Mouse (Mus musculus) cerebellum, adult 2 months (tissue): ENCODE data around the gene Lin7a. TPM values are rescaled to one million over a fixed set of nuclear protein-coding genes. Genes with fewer than 3 reads are reported as not detected.

Source experiments
- DNase-seq, 2 experiments: peaks; one replicate each; pipeline ENCODE4 v3.0.0; 2021
- H3K27ac ChIP-seq: fragments of 200-500 bp; 2 replicates; pipeline ENCODE4 v1.5.1; 2012; ENCODE audit warnings: low read length, control low read depth, inconsistent platforms; ENCODE audit not compliant: insufficient read depth
- H3K27me3 ChIP-seq: fragments of 200-500 bp; 2 replicates; pipeline ENCODE4 v1.6.1; 2012; ENCODE audit warnings: inconsistent platforms, mild to moderate bottlenecking, low read length, moderate library complexity; ENCODE audit not compliant: control insufficient read depth, insufficient read depth
- H3K4me1 ChIP-seq: fragments of 200-500 bp; 2 replicates; pipeline ENCODE4 v1.6.1; 2011; ENCODE audit warnings: low read length; ENCODE audit not compliant: control insufficient read depth, insufficient read depth
- H3K4me3 ChIP-seq: fragments of 200-500 bp; replicated peaks from 2 replicates; pipeline ENCODE3; 2011; ENCODE audit warnings: mild to moderate bottlenecking, low read depth, low read length, control low read depth; ENCODE audit not compliant: insufficient read depth
- CTCF ChIP-seq: fragments of 200-500 bp; IDR thresholded peaks from 2 replicates; pipeline ENCODE4 v1.5.1; 2011; ENCODE audit warnings: low read depth, mild to moderate bottlenecking, control low read depth, low read length, moderate library complexity, borderline replicate concordance; ENCODE audit not compliant: insufficient read depth
- POLR2A ChIP-seq: fragments of 200-500 bp; IDR thresholded peaks from 2 replicates; pipeline ENCODE4 v1.6.1; 2011; ENCODE audit warnings: low read length, control low read depth, borderline replicate concordance; ENCODE audit not compliant: insufficient read depth
- WGBS: fragments of 180-500 bp; shearing (Covaris S2); methylation state at CpG from one replicate; pipeline ENCODE4 v1.1.7; 2018; 5-methylcytosine and 5-hydroxymethylcytosine counted together
- polyA plus RNA-seq: library from polyadenylated mRNA; depleted of rRNA; stranded (reverse); fragments of >200 nt; gene quantifications from 2 replicates; pipeline ENCODE4 v1.2.3, GENCODE M21; 2012

Gene Lin7a
- polyA plus RNA-seq, 1 experiment = 49.4 TPM

- no peak for TF ChIP-seq CTCF
- no peak for TF ChIP-seq POLR2A
- DNase-seq = no peak
- Histone ChIP-seq H3K27ac (no peak overlapping the region), H3K27me3 (no peaks in the 10 kb centered on the region), H3K4me3 (no peak overlapping the region), H3K4me1 (no peaks in the 10 kb centered on the region)
- WGBS = 98% methylated on average over 1 of the region's 1 CpGs
Measured at GRCm38 (mm10) chr10:107227901-107228300, 43.6 kb upstream of the Lin7a start.

GRCm38 (mm10) chr10:107228776-107229175 lies 42.7 kb upstream of the Lin7a start:
- TF ChIP-seq CTCF = no peak
- no peak for TF ChIP-seq POLR2A
- DNase-seq = no peak
- no peaks in the 10 kb centered on the region for H3K4me1 ChIP-seq
- no peak overlapping the region for H3K27ac ChIP-seq
- H3K27me3 ChIP-seq = no peaks in the 10 kb centered on the region
- 87% methylated on average over 5 of the region's 5 CpGs for WGBS
- H3K4me3 ChIP-seq = no peak overlapping the region

DNA sequence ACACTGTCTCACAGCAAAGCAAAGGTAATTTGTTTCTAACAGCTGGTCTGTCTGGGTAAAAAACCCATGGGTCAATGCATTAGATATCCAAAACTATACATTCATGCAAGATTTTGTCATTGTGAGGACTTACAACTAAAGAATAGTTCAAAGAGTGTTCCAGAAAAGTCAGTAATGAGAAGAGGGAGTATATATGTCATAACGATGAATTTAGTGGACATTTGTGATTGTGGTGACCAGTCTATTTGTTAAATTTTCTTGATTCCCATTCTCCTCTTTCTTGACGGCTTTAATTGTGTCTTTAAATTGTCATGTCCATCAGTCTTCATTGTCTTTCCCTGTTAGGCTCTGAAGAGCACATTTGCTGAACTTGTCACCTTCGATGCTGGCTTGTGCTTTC lies 42.1 kb upstream of the Lin7a start:
- WGBS = 64% methylated on average over 3 of the region's 3 CpGs

DNA sequence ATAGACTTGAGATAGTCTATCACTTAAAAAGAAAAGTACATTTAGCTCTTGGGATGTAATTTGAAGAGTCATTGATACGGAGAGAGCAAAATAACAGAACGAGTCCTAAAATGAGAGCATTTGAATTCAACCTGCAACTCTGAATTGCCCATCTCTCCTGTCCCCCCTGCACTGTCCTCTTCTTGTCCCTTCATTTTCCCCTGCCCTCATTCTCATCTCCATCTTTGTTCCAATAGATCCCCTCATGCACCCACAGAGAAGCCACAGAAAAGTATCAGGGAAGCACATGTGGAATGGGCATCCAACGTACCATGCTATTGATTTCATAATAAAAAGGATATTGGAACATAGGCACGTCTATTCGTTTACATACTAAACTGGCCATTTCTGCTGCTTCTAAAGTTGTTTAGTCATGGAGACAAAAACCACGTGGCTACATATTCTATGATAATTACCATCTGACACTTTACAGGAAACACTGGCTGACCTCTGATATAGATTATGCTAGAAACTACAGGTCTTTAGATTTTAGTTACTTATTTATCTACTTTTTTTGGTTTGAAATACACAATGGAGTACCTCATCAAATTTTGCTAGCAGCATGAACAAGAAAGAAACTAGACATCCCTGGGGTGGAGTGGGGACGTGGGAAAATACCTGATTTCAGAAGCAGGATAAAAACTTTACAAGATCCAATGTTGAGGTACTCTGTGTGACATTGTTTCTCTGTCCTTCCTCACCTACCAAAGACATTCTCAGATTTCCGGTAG lies 41.2 kb upstream of the Lin7a start:
- TF ChIP-seq CTCF (no peak), POLR2A (no peak)
- WGBS = 87% methylated on average over 8 of the region's 8 CpGs
- no peaks in the 10 kb centered on the region for H3K4me1 ChIP-seq

More for the DNA sequence above, 42.1 kb upstream of the Lin7a start:
- Histone ChIP-seq H3K4me1 (no peaks in the 10 kb centered on the region), H3K27me3 (no peaks in the 10 kb centered on the region), H3K27ac (no peak overlapping the region), H3K4me3 (no peak overlapping the region)
- TF ChIP-seq CTCF = no peak
- no peak for DNase-seq

DNA sequence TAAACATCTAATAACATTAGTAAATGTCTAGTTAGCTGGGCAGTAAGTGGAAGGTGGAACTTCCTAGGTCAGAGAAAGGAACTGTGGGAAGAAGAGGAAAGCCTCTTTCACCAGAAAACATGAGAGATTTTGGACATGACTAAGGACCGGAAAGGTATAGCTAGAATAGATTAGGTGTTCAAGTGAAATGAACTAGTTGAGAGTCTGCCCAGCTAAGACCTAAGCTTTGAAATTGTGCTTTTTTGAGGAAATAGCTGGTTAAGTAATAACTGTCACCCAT lies 40.7 kb upstream of the Lin7a start:
- DNase-seq = no peak
- TF ChIP-seq CTCF (no peak), POLR2A (no peak)

More for the DNA sequence above, 41.2 kb upstream of the Lin7a start:
- DNase-seq = no peak
- no peak overlapping the region for H3K27ac ChIP-seq
- H3K27me3 ChIP-seq = no peaks in the 10 kb centered on the region
- H3K4me3 ChIP-seq = no peak overlapping the region

DNA sequence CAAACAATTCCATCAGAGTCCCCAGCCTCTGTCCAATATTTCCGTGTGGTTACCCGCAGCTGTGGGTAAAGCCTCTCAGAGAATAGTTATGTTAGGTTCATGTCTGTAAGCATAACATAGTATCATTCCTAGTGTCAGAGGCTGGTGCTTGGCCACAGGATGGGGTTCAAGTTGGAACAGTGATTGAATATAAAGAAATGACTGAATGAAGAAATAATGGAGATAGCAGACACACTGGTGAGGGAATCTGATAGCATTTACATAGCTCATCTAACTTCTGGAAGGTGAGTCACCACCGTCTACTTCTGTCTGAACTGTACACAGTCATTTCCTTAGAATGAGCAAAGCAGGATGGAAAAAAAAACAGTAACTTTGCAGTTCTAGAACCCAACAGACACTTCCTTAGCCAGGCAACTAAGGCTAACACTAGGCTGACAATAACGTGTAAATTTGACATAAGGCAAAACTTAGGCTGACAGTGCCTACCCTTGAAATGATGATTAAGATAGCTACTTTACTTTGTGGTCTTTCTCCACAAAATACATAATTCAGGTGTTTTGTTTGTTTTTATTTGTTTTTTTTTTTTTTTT lies 40.0 kb upstream of the Lin7a start:
- WGBS = 93% methylated on average over 4 of the region's 4 CpGs
- TF ChIP-seq CTCF (no peak), POLR2A (no peak)

More for the DNA sequence above, 40.7 kb upstream of the Lin7a start:
- Histone ChIP-seq H3K4me3 (no peak overlapping the region), H3K27me3 (no peaks in the 10 kb centered on the region), H3K4me1 (no peaks in the 10 kb centered on the region), H3K27ac (no peak overlapping the region)
- WGBS = 98% methylated on average over 1 of the region's 1 CpGs

DNA sequence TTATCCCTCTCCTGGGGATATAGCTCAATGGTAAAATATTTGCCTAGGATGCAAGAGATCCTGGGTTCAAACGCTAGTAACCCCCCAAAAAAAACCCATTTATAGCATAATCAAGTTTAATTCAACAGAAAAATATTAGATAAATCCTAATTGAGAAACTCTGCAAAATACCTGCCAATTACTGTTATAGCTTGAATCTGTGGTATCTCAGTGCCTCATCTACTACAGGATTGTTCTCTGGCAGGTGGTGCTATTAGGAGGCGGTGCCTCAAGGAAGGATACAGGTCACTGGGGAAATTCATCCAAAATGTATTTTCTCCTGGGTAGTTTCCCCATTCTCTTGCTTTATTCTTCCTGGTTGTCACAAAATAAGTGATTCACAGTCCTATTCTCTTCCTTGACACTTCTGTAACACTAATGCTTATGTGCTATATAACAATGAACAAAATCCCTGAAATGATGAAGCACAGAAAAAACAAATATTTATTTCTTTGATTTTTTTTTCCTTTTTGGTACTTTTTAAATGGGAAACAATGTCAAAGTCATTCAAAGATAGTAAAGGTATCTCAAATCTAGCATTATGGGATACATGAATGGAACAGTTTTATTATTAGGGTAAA lies 38.9 kb upstream of the Lin7a start:
- Histone ChIP-seq H3K4me1 (no peaks in the 10 kb centered on the region), H3K27ac (no peak overlapping the region), H3K4me3 (no peak overlapping the region), H3K27me3 (no peaks in the 10 kb centered on the region)
- no peak for DNase-seq
- WGBS = 96% methylated on average over 2 of the region's 2 CpGs
- no peak for TF ChIP-seq CTCF
- no peak for TF ChIP-seq POLR2A

More for the DNA sequence above, 40.0 kb upstream of the Lin7a start:
- no peaks in the 10 kb centered on the region for H3K4me1 ChIP-seq
- H3K27me3 ChIP-seq = no peaks in the 10 kb centered on the region
- no peak overlapping the region for H3K4me3 ChIP-seq
- no peak overlapping the region for H3K27ac ChIP-seq
- no peak for DNase-seq

DNA sequence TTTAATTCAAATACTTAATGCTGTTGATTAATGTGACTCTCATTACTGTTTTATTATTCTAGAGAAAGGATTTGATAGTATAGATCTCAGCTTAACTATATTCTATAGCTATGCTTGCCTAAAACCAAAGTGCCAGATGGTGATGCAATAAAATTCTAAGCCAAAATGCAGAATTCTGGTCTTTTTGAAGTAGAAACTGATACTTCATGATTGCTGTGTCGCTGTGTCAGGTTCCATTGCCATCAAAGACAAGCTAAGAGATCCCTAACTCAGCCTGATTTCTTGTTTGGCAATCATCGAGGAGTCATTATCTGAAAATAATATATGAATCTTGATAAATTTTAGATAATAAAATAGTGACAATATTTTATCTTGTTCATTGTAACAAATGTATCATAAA lies 38.3 kb upstream of the Lin7a start:
- DNase-seq = no peak
- 92% methylated on average over 2 of the region's 2 CpGs for WGBS
- no peak for TF ChIP-seq POLR2A
- TF ChIP-seq CTCF = no peak

More for the DNA sequence above, 38.3 kb upstream of the Lin7a start:
- Histone ChIP-seq H3K4me3 (no peak overlapping the region), H3K27me3 (no peaks in the 10 kb centered on the region), H3K4me1 (no peaks in the 10 kb centered on the region), H3K27ac (no peak overlapping the region)
